Mouse (Mus musculus) heart, postnatal 0 days (tissue): ENCODE measurements around the gene Dusp16.

ENCODE experiments used
- CTCF ChIP-seq: IDR thresholded peaks from 2 replicates; pipeline ENCODE4 v1.5.1; 2016; ENCODE audit warnings: antibody characterized with exemption, control low read depth, low read depth
- EP300 ChIP-seq: IDR thresholded peaks from 2 replicates; pipeline ENCODE4 v1.6.1; 2016; ENCODE audit warnings: antibody characterized with exemption, low read depth

DNA sequence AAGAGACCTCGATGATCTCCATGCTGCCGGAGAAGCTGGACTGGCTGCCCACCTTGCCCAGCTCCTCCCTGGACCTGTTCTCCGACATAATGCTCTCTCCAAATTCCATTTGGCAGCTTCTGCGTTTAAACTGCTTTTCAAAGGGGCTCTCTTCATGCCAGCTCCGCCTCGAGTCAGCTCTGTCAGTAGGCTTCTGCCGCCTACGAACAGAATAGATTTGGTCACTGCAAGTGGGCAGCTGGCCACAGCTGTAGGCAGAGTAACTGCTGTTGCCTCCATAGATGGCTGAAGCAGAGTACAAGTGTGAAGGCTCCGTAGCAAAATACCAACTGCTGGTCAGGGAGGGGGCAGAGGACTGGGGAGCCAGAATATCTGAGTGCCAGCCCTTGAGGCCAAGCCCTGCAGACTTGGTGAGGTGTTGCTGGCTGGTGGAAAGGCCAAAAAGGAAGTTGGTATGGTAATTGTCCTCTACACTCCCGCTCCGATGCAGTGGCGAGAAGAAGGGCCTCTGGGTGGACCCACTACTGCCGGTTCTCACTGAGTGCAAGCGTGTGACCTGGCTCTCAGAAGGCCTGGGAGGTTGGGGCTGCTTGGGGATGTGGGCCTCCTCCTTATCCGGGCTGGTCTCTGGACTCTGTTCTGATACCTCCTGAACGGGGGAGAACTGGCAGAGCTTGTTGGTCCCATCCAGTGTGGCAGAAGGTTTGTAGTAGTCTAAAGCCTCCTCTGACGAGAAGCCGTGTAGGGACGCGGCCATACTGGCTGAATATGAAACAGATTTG lies 74.3 kb downstream of the Dusp16 start:
- TF ChIP-seq CTCF (no peak), EP300 (no peak)
